Mouse (Mus musculus) MEL (cell line): ENCODE data around the gene Wbp2.
A peak's percentile ranks its signal among the peaks of the same experiment; 100 is the strongest.

Experiments used
- CTCF ChIP-seq, 3 experiments: IDR thresholded peaks in 2 of 3; conservative IDR thresholded peaks in 1 of 3; 2 replicates each; pipeline ENCODE4 v1.5.1; 2011 to 2012; ENCODE audit warnings: low read length in 3 of 3, low read depth in 2 of 3, mild to moderate bottlenecking in 2 of 3, improper control_type of control experiment in 1 of 3, inconsistent platforms in 1 of 3, mixed read lengths in 1 of 3, moderate library complexity in 1 of 3; ENCODE audit not compliant: control insufficient read depth in 1 of 3, insufficient read depth in 1 of 3, poor library complexity in 1 of 3, severe bottlenecking in 1 of 3
- GATA1 ChIP-seq: IDR thresholded peaks from 2 replicates; pipeline ENCODE4 v1.6.1; 2011; ENCODE audit warnings: low read depth, low read length, improper control_type of control experiment
- POLR2A ChIP-seq, 2 experiments: IDR thresholded peaks; 2 replicates each; pipeline ENCODE4 v1.6.1; 2011 to 2012; ENCODE audit warnings: low read length in 2 of 2, mild to moderate bottlenecking in 2 of 2, control low read depth in 1 of 2, improper control_type of control experiment in 1 of 2, low read depth in 1 of 2, moderate library complexity in 1 of 2; ENCODE audit not compliant: control insufficient read depth in 1 of 2, insufficient read depth in 1 of 2, poor library complexity in 1 of 2

DNA sequence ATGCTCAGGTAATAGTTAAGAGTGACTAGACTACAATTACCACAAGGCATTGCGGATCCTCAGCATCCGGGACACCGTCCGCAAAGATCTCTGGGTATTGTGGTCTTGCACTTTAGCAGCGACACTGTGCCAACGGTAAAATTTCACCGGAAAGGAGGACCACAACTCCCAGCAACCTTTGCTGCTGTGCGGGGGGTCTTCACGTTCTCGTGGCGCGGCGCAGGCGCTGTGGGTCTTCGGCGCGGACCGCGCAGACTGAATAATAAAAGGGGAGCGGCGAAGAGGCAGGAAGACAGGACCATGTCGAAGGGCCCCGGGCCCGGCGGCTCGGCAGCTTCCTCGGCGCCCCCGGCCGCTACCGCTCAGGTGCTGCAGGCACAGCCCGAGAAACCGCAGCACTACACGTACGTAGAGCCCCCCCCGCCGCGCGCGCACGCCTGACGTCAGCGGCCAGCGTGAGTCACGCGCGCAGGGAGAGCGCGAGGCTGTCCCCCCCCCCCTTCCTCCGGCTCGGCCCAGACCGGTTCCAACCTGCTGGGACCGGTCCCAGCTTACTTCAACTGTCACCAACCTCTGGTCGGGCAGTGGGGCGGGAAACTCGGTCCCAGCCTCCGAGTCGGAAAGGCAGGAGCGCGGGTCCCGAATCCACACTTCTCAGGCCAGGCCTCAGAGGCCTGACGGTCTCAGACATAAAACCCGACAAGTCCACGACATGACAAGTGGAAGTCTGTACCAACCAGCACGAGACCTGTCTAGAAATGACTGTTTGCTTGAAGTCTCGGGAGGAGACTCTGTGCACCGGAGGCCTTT lies 56.5 kb downstream of the Wbp2 start, which contains the start of gene Unk:
- TF ChIP-seq POLR2A (IDR thresholded peaks at IDR 0.05; ENCODE audit: control insufficient read depth in 1 of 2, insufficient read depth in 1 of 2, low read depth in 1 of 2, low read length in 2 of 2, poor library complexity in 1 of 2) (peak; percentile 66 to 77; a peak in 3 of 4 replicates), GATA1 (peak; percentile 26; the same call in 1 of the 2 replicates), CTCF (IDR thresholded peaks at IDR 0.05 in 2 of 3, conservative IDR thresholded peaks at IDR 0.05 in 1 of 3; ENCODE audit: control insufficient read depth in 1 of 3, insufficient read depth in 1 of 3, low read depth in 2 of 3, low read length in 3 of 3, poor library complexity in 1 of 3, severe bottlenecking in 1 of 3) (no peak)
